In genomic region chr7:142666109-142666508, GRCm38 (mm10) we compare ENCODE assay signal across 22 mouse cellular contexts. TPM values are rescaled to one million over a fixed set of nuclear protein-coding genes. Genes with fewer than 3 reads are reported as not detected.
A peak's percentile ranks its signal among the peaks of the same experiment; 100 is the strongest.
DNase-seq lines count a peak whose midpoint lies in the region; ATAC-seq and TF ChIP-seq lines count a peak whose summit lies in the region.
"Had no signal": no experiment of that assay in that cellular context is flagged by ENCODE, and none has a peak within 500 bp of the region (broad histone marks: within the 10 kb centered on the region; RNA-seq: fewer than 3 reads in every experiment).

No protein-coding gene starts in this region.

- no peak for ATAC-seq in intestine, embryonic 15.5 days
- ATAC-seq in intestine, postnatal 0 days = no peak
- ATAC-seq in stomach, embryonic 15.5 days (ENCODE audit: insufficient read depth, low FRiP score, low read depth) = no peak
- ATAC-seq in stomach, postnatal 0 days (ENCODE audit: low FRiP score, low TSS enrichment) = no peak
- ATAC-seq: forebrain, postnatal 0 days had no signal

- peaks cover 3% of the 10 kb centered on the region for H3K4me1 ChIP-seq in heart, adult 2 months (ENCODE audit: control insufficient read depth, insufficient read depth, low read length)
- H3K4me1 ChIP-seq in intestine, embryonic 15.5 days (replicated peaks) = peaks cover 6% of the 10 kb centered on the region; the same call in 1 of the 2 replicates
- H3K4me1 ChIP-seq in intestine, postnatal 0 days (replicated peaks; ENCODE audit: control insufficient read depth, insufficient read depth, low read length) = no peaks in the 10 kb centered on the region
- 0 out of 2 replicates have a peak, but pooled peaks cover 2% of the 10 kb centered on the region for H3K4me1 ChIP-seq in stomach, embryonic 15.5 days
- H3K4me1 ChIP-seq in stomach, postnatal 0 days (replicated peaks; ENCODE audit: control insufficient read depth, insufficient read depth) = no peaks in the 10 kb centered on the region
- H3K4me1 ChIP-seq: megakaryocyte, embryonic 14.5 days had no signal

- WGBS in heart, adult 2 months = 73% methylated on average over 4 of the region's 4 CpGs
- 68% methylated on average over 4 of the region's 4 CpGs for WGBS in intestine, embryonic 15.5 days
- 74% methylated on average over 4 of the region's 4 CpGs for WGBS in intestine, postnatal 0 days
- WGBS in stomach, embryonic 15.5 days = 76% methylated on average over 4 of the region's 4 CpGs
- 70% methylated on average over 4 of the region's 4 CpGs for WGBS in stomach, postnatal 0 days

- peaks cover 10% of the 10 kb centered on the region for H3K27me3 ChIP-seq in heart, adult 2 months (ENCODE audit: control insufficient read depth, insufficient read depth, low read length)
- H3K27me3 ChIP-seq in intestine, embryonic 15.5 days (replicated peaks) = peaks cover 44% of the 10 kb centered on the region
- H3K27me3 ChIP-seq in intestine, postnatal 0 days (replicated peaks; ENCODE audit: control insufficient read depth, insufficient read depth, low read length) = peaks cover 52% of the 10 kb centered on the region
- H3K27me3 ChIP-seq in stomach, embryonic 15.5 days (replicated peaks) = peaks cover 39% of the 10 kb centered on the region
- peaks cover 13% of the 10 kb centered on the region; the same call in 1 of the 2 replicates for H3K27me3 ChIP-seq in stomach, postnatal 0 days (ENCODE audit: control insufficient read depth, insufficient read depth, low read length)

- no peak overlapping the region for H3K9ac ChIP-seq in heart, adult 2 months (ENCODE audit: low read depth, low read length)
- no peak overlapping the region for H3K9ac ChIP-seq in intestine, embryonic 15.5 days
- H3K9ac ChIP-seq in intestine, postnatal 0 days (ENCODE audit: low read depth, low read length) = no peak overlapping the region
- no peak overlapping the region for H3K9ac ChIP-seq in stomach, embryonic 15.5 days
- no peak overlapping the region for H3K9ac ChIP-seq in stomach, postnatal 0 days (ENCODE audit: low read length)
- H3K9ac ChIP-seq: forebrain, postnatal 0 days; hindbrain, embryonic 15.5 days; liver, embryonic 15.5 days; neural tube, embryonic 12.5 days had no signal

- no peaks in the 10 kb centered on the region for H3K36me3 ChIP-seq in heart, adult 2 months (ENCODE audit: control insufficient read depth, insufficient read depth, low read length)
- H3K36me3 ChIP-seq in intestine, embryonic 15.5 days = peaks cover 4% of the 10 kb centered on the region; the same call in 1 of the 2 replicates
- no peaks in the 10 kb centered on the region; the same call in 1 of the 2 replicates for H3K36me3 ChIP-seq in intestine, postnatal 0 days (ENCODE audit: control insufficient read depth, insufficient read depth)
- H3K36me3 ChIP-seq in stomach, embryonic 15.5 days = no peaks in the 10 kb centered on the region; the same call in 1 of the 2 replicates
- H3K36me3 ChIP-seq in stomach, postnatal 0 days (ENCODE audit: control insufficient read depth, insufficient read depth, low read length) = no peaks in the 10 kb centered on the region
- H3K36me3 ChIP-seq: hindbrain, embryonic 15.5 days; liver, embryonic 15.5 days had no signal

- no peaks in the 10 kb centered on the region for H3K79me2 ChIP-seq in heart, adult 2 months (replicated peaks; ENCODE audit: control insufficient read depth, insufficient read depth, low read length)

- no peak for TF ChIP-seq POLR2A in heart, adult 2 months (IDR thresholded peaks at IDR 0.05; ENCODE audit: insufficient read depth, low read depth, low read length)

- H3K4me2 ChIP-seq in intestine, embryonic 15.5 days (replicated peaks) = 0 out of 2 replicates have a peak overlapping the region, but pooled peaks have one; percentile 11
- no peak overlapping the region for H3K4me2 ChIP-seq in intestine, postnatal 0 days (replicated peaks; ENCODE audit: low read depth)
- no peak overlapping the region for H3K4me2 ChIP-seq in stomach, embryonic 15.5 days
- H3K4me2 ChIP-seq in stomach, postnatal 0 days (replicated peaks; ENCODE audit: low read depth) = no peak overlapping the region
- H3K4me2 ChIP-seq: hindbrain, embryonic 15.5 days; liver, embryonic 15.5 days; neural tube, embryonic 12.5 days had no signal

- TF ChIP-seq CTCF in heart, adult 2 months (IDR thresholded peaks at IDR 0.05) = no peak
- no peak for TF ChIP-seq CTCF in intestine, postnatal 0 days (IDR thresholded peaks at IDR 0.05; ENCODE audit: low read depth)
- TF ChIP-seq CTCF in stomach, postnatal 0 days (IDR thresholded peaks at IDR 0.05; ENCODE audit: low read depth) = no peak

- DNase-seq in heart, adult 11 months = peak; percentile 93
- no peak for DNase-seq in heart, adult 2 months
- DNase-seq in stomach, postnatal 0 days (ENCODE audit: low spot score) = no peak
- no peak for DNase-seq in ovary, adult 18-20 months (ENCODE audit: low spot score)
- no peak for DNase-seq in T-cell, adult 2 months (ENCODE audit: low spot score)
- DNase-seq: cerebellum, postnatal 25 days; forebrain, postnatal 0 days; lung, postnatal 14 days; spleen, adult 18-20 months; thymus, postnatal 25 days had no signal

- no peak for TF ChIP-seq EP300 in heart, adult 2 months (IDR thresholded peaks at IDR 0.05; ENCODE audit: insufficient read depth, low read depth, low read length)
- TF ChIP-seq EP300 in stomach, postnatal 0 days (optimal IDR thresholded peaks at IDR 0.05) = no peak

- H3K9me3 ChIP-seq in intestine, embryonic 15.5 days = 0 out of 2 replicates have a peak, but pooled peaks cover 7% of the 10 kb centered on the region
- H3K9me3 ChIP-seq in intestine, postnatal 0 days (ENCODE audit: control insufficient read depth) = peaks cover 11% of the 10 kb centered on the region
- H3K9me3 ChIP-seq in stomach, embryonic 15.5 days = peaks cover 4% of the 10 kb centered on the region; the same call in 1 of the 2 replicates
- H3K9me3 ChIP-seq in stomach, postnatal 0 days (ENCODE audit: control insufficient read depth, low read length) = peaks cover 11% of the 10 kb centered on the region
- H3K9me3 ChIP-seq: hindbrain, embryonic 15.5 days had no signal

- H3K4me3 ChIP-seq in heart, adult 2 months = no peak overlapping the region
- H3K4me3 ChIP-seq in intestine, embryonic 15.5 days (replicated peaks) = no peak overlapping the region
- H3K4me3 ChIP-seq in intestine, postnatal 0 days (ENCODE audit: low read depth, low read length) = no peak overlapping the region
- no peak overlapping the region for H3K4me3 ChIP-seq in stomach, embryonic 15.5 days (replicated peaks)
- no peak overlapping the region for H3K4me3 ChIP-seq in stomach, postnatal 0 days (ENCODE audit: low read depth, low read length)
- H3K4me3 ChIP-seq: hindbrain, embryonic 15.5 days; liver, embryonic 15.5 days; megakaryocyte, embryonic 14.5 days; neural tube, embryonic 12.5 days had no signal

- intact Hi-C loops in heart, adult 2 months (cut with DNase I) = no loop called here

- H3K27ac ChIP-seq in heart, adult 2 months = no peak overlapping the region
- H3K27ac ChIP-seq in intestine, embryonic 15.5 days = peak overlapping the region; percentile 17; the same call in 1 of the 2 replicates
- H3K27ac ChIP-seq in intestine, postnatal 0 days (ENCODE audit: low read depth, low read length) = no peak overlapping the region
- H3K27ac ChIP-seq in stomach, embryonic 15.5 days = peak overlapping the region; percentile 26; the same call in 1 of the 2 replicates
- H3K27ac ChIP-seq in stomach, postnatal 0 days (replicated peaks) = no peak overlapping the region
- H3K27ac ChIP-seq: hindbrain, embryonic 15.5 days; liver, embryonic 15.5 days; neural tube, embryonic 12.5 days had no signal

RNA-seq across cellular contexts. Expression of gene Igf2, which starts 0.5 kb away (rescaled TPM):
- 10 to 100 TPM; 60.0 to 75.2 TPM for total RNA-seq in heart, adult 2 months (2021)
- polyA plus RNA-seq in heart, adult 2 months (2012; rRNA removed) = 64.5 and 80.0 TPM in 2 replicates
- polyA plus RNA-seq in intestine, embryonic 15.5 days (2015; fragmentation: Nextera tagmentation; extraction: Ambion mirVana) = 958 and 978 TPM in 2 replicates
- 483 and 499 TPM in 2 replicates for polyA plus RNA-seq in intestine, postnatal 0 days (2015; fragmentation: Nextera tagmentation; extraction: Ambion mirVana)
- 964 and 1,001 TPM in 2 replicates for polyA plus RNA-seq in stomach, embryonic 15.5 days (2015; fragmentation: Nextera tagmentation; extraction: Ambion mirVana)
- 287 and 390 TPM in 2 replicates for polyA plus RNA-seq in stomach, postnatal 0 days (2015; fragmentation: Nextera tagmentation; extraction: Ambion mirVana)
- total RNA-seq: MEL had no signal

RNA-seq across cellular contexts. Expression of gene Gm49394, which starts 3.6 kb away (rescaled TPM):
- total RNA-seq in heart, adult 2 months (2021) = not detected
- not detected in 2 replicates for polyA plus RNA-seq in heart, adult 2 months (2012; rRNA removed)
- polyA plus RNA-seq in intestine, embryonic 15.5 days (2015; fragmentation: Nextera tagmentation; extraction: Ambion mirVana) = 1.0 and 1.4 TPM in 2 replicates
- not detected in 2 replicates for polyA plus RNA-seq in intestine, postnatal 0 days (2015; fragmentation: Nextera tagmentation; extraction: Ambion mirVana)
- 0.10 and 0.14 TPM in 2 replicates for polyA plus RNA-seq in stomach, embryonic 15.5 days (2015; fragmentation: Nextera tagmentation; extraction: Ambion mirVana)
- polyA plus RNA-seq in stomach, postnatal 0 days (2015; fragmentation: Nextera tagmentation; extraction: Ambion mirVana) = not detected in 2 replicates
- total RNA-seq: adrenal gland, adult 18-20 months; forebrain, postnatal 0 days; gastrocnemius, adult 8-10 months; heart, postnatal 10 days; MEL; midbrain, postnatal 0 days had no signal
- polyA plus RNA-seq: hindbrain, embryonic 15.5 days; liver, embryonic 15.5 days; midbrain, postnatal 0 days; neural tube, embryonic 12.5 days had no signal

Comparison
In these comparisons a context has a peak if more than half of its experiments do, and no peak if none do; other contexts are left out.
1. H3K27ac ChIP-seq: peak in intestine, embryonic 15.5 days (single experiment) and stomach, embryonic 15.5 days (single experiment); none in heart, adult 2 months (single experiment), intestine, postnatal 0 days (single experiment) and stomach, postnatal 0 days (single experiment).